27 mouse cellular contexts compared by ENCODE assay signal in genomic region chr19:61078622-61079021, GRCm38 (mm10).
DNase-seq lines count a peak whose midpoint lies in the region; ATAC-seq lines count a peak whose summit lies in the region.
"Had no signal": no experiment of that assay in that cellular context is flagged by ENCODE, and none has a peak within 500 bp of the region (broad histone marks: within the 10 kb centered on the region; RNA-seq: fewer than 3 reads in every experiment).

No protein-coding gene starts in this region.

- H3K4me1 ChIP-seq in kidney, embryonic 14.5 days (ENCODE audit: control insufficient read depth, insufficient read depth, low read length): no peaks in the 10 kb centered on the region
- H3K4me1 ChIP-seq: embryonic facial prominence, embryonic 10.5 days; embryonic facial prominence, embryonic 13.5 days; forebrain, embryonic 12.5 days; forebrain, embryonic 15.5 days; heart, embryonic 10.5 days; heart, embryonic 13.5 days; hindbrain, embryonic 12.5 days; hindbrain, embryonic 15.5 days had no signal

- no peak overlapping the region for H3K9ac ChIP-seq in kidney, embryonic 14.5 days (ENCODE audit: low read depth, low read length)
- H3K9ac ChIP-seq: embryonic facial prominence, embryonic 13.5 days; forebrain, embryonic 12.5 days; forebrain, embryonic 15.5 days; heart, embryonic 13.5 days; hindbrain, embryonic 12.5 days; hindbrain, embryonic 15.5 days had no signal

- WGBS in kidney, embryonic 14.5 days: 95% methylated on average over 3 of the region's 3 CpGs

- DNase-seq in heart, adult 11 months: peak; percentile 54
- no peak for DNase-seq in heart, postnatal 14 days
- peak; percentile 13 for DNase-seq in c-Kit-positive CD71-positive TER-119-negative erythroid progenitor cells, embryonic 14.5 days (ENCODE audit: low read depth)
- DNase-seq in adrenal gland, adult 2 months: no peak
- DNase-seq: adrenal gland, adult 8-10 months; adrenal gland, postnatal 25 days; B cell, adult 2 months; cerebellum, adult 11 months; cerebellum, adult 2 months; cerebellum, adult 9-11 months; cerebellum, postnatal 25 days; gastrocnemius, postnatal 10 days; heart, adult 2 months; kidney, adult 2 months had no signal

- no peak overlapping the region for H3K27ac ChIP-seq in kidney, embryonic 14.5 days (ENCODE audit: low read depth, low read length)
- H3K27ac ChIP-seq: embryonic facial prominence, embryonic 10.5 days; embryonic facial prominence, embryonic 13.5 days; forebrain, embryonic 12.5 days; forebrain, embryonic 15.5 days; heart, adult 2 months; heart, embryonic 10.5 days; heart, embryonic 13.5 days; hindbrain, embryonic 12.5 days; hindbrain, embryonic 15.5 days had no signal

- H3K4me2 ChIP-seq in kidney, embryonic 14.5 days (replicated peaks; ENCODE audit: low read depth, low read length): no peak overlapping the region
- H3K4me2 ChIP-seq: embryonic facial prominence, embryonic 13.5 days; forebrain, embryonic 12.5 days; forebrain, embryonic 15.5 days; heart, embryonic 13.5 days; hindbrain, embryonic 12.5 days; hindbrain, embryonic 15.5 days had no signal

- ATAC-seq in megakaryocyte-erythroid progenitor cell, adult 5-6 weeks (replicated peaks; ENCODE audit: low FRiP score, low TSS enrichment, poor library complexity, severe bottlenecking): peak; percentile 69
- ATAC-seq in kidney, embryonic 14.5 days (ENCODE audit: low FRiP score, low TSS enrichment): no peak
- ATAC-seq: forebrain, embryonic 15.5 days; intestine, postnatal 0 days had no signal

- H3K4me3 ChIP-seq in kidney, embryonic 14.5 days (ENCODE audit: low read length): no peak overlapping the region
- H3K4me3 ChIP-seq: embryonic facial prominence, embryonic 10.5 days; embryonic facial prominence, embryonic 13.5 days; erythroblast, embryonic 14.5 days; forebrain, embryonic 12.5 days; forebrain, embryonic 15.5 days; heart, adult 2 months; heart, embryonic 10.5 days; heart, embryonic 13.5 days; hindbrain, embryonic 12.5 days; hindbrain, embryonic 15.5 days had no signal

- intact Hi-C loops in heart, postnatal 14 days (cut with DNase I): no loop called here

- no peaks in the 10 kb centered on the region for H3K27me3 ChIP-seq in kidney, embryonic 14.5 days (ENCODE audit: control insufficient read depth, insufficient read depth, low read length)
- H3K27me3 ChIP-seq: CH12.LX; embryonic facial prominence, embryonic 13.5 days; forebrain, embryonic 12.5 days; forebrain, embryonic 15.5 days; heart, embryonic 13.5 days; hindbrain, embryonic 12.5 days; hindbrain, embryonic 15.5 days had no signal

- H3K36me3 ChIP-seq in kidney, embryonic 14.5 days (ENCODE audit: control insufficient read depth, insufficient read depth, low read length): 0 out of 2 replicates have a peak, but pooled peaks cover 3% of the 10 kb centered on the region
- H3K36me3 ChIP-seq: forebrain, embryonic 15.5 days; hindbrain, embryonic 15.5 days had no signal

- no peaks in the 10 kb centered on the region for H3K9me3 ChIP-seq in kidney, embryonic 14.5 days (ENCODE audit: control insufficient read depth, low read length)
- H3K9me3 ChIP-seq: embryonic facial prominence, embryonic 10.5 days; embryonic facial prominence, embryonic 13.5 days; forebrain, embryonic 12.5 days; forebrain, embryonic 15.5 days; heart, embryonic 10.5 days; heart, embryonic 13.5 days; hindbrain, embryonic 12.5 days; hindbrain, embryonic 15.5 days had no signal

Comparison
In these comparisons a context has a peak if more than half of its experiments do, and no peak if none do; other contexts are left out.
1. DNase-seq: peak in heart, adult 11 months (single experiment) and c-Kit-positive CD71-positive TER-119-negative erythroid progenitor cells, embryonic 14.5 days (single experiment); none in heart, postnatal 14 days (0 of 2) and adrenal gland, adult 2 months (single experiment).